Comparison of ENCODE assay signal across 10 mouse cellular contexts in the genomic region with DNA sequence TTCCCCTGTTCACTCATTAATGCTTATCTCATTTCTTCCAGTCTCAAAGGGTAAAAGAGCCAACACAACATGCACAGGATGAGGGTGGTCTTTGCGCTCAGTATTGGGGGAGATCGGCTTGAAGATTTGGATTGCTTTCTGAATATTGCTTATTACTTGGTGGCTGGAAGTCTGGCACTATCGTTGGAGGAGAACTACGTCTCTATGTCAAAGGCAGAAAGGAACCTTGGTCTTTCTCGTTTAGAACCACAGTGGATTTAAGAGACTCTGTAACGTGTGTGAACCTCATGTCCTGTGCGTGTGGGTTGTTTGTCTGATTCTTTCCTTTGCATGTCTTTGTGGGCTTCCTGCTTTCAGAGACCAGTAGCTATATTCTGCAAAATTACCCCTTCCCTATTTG. TPM values are rescaled to one million over a fixed set of nuclear protein-coding genes. Genes with fewer than 3 reads are reported as not detected.
DNase-seq lines count a peak whose midpoint lies in the region; ATAC-seq and TF ChIP-seq lines count a peak whose summit lies in the region.
"Had no signal": no experiment of that assay in that cellular context is flagged by ENCODE, and none has a peak within 500 bp of the region (broad histone marks: within the 10 kb centered on the region; RNA-seq: fewer than 3 reads in every experiment).

No protein-coding gene starts in this region.

- no peaks in the 10 kb centered on the region for H3K9me3 ChIP-seq in hindbrain, embryonic 12.5 days (replicated peaks)
- no peaks in the 10 kb centered on the region for H3K9me3 ChIP-seq in midbrain, embryonic 10.5 days (replicated peaks)

- no peaks in the 10 kb centered on the region for H3K27me3 ChIP-seq in kidney, adult 2 months (replicated peaks; ENCODE audit: control insufficient read depth, insufficient read depth, low read length)
- no peaks in the 10 kb centered on the region for H3K27me3 ChIP-seq in hindbrain, embryonic 12.5 days
- H3K27me3 ChIP-seq in midbrain, embryonic 10.5 days (ENCODE audit: low read depth, poor library complexity, severe bottlenecking), result no peaks in the 10 kb centered on the region

- H3K4me2 ChIP-seq in hindbrain, embryonic 12.5 days (replicated peaks), result peak overlapping the region; percentile 90

- H3K9ac ChIP-seq in hindbrain, embryonic 12.5 days, result peak overlapping the region; percentile 93

- H3K4me3 ChIP-seq in kidney, adult 2 months (ENCODE audit: insufficient read depth, low read depth, low read length), result peak overlapping the region; percentile 24; the same call in 1 of the 2 replicates
- H3K4me3 ChIP-seq in brown adipose tissue, adult 24 weeks (ENCODE audit: insufficient read depth, low read depth, low read length), result peak overlapping the region; percentile 87
- peak overlapping the region; percentile 84 for H3K4me3 ChIP-seq in hindbrain, embryonic 12.5 days
- peak overlapping the region; percentile 75 for H3K4me3 ChIP-seq in midbrain, embryonic 10.5 days

- H3K27ac ChIP-seq in kidney, adult 2 months (ENCODE audit: insufficient read depth, low read depth, low read length), result no peak overlapping the region
- H3K27ac ChIP-seq in brown adipose tissue, adult 24 weeks (replicated peaks; ENCODE audit: low read depth, low read length), result peak overlapping the region; percentile 81
- no peak overlapping the region for H3K27ac ChIP-seq in hindbrain, embryonic 12.5 days
- peak overlapping the region; percentile 94 for H3K27ac ChIP-seq in midbrain, embryonic 10.5 days (replicated peaks)

- peaks cover 14% of the 10 kb centered on the region for H3K4me1 ChIP-seq in kidney, adult 2 months (ENCODE audit: control insufficient read depth, insufficient read depth, low read length)
- H3K4me1 ChIP-seq in brown adipose tissue, adult 24 weeks (ENCODE audit: control insufficient read depth, insufficient read depth, insufficient read length, low read length), result peaks cover 7% of the 10 kb centered on the region
- H3K4me1 ChIP-seq in hindbrain, embryonic 12.5 days, result peaks cover 19% of the 10 kb centered on the region
- peaks cover 35% of the 10 kb centered on the region for H3K4me1 ChIP-seq in midbrain, embryonic 10.5 days

- TF ChIP-seq POLR2A in kidney, adult 2 months (IDR thresholded peaks at IDR 0.05; ENCODE audit: low read depth, low read length), result no peak

- no peaks in the 10 kb centered on the region for H3K36me3 ChIP-seq in kidney, adult 2 months (ENCODE audit: control insufficient read depth, insufficient read depth, low read length)
- H3K36me3 ChIP-seq in hindbrain, embryonic 12.5 days, result no peaks in the 10 kb centered on the region
- 0 out of 2 replicates have a peak, but pooled peaks cover 7% of the 10 kb centered on the region for H3K36me3 ChIP-seq in midbrain, embryonic 10.5 days
- H3K36me3 ChIP-seq: G1E had no signal

- TF ChIP-seq CTCF in kidney, adult 2 months (conservative IDR thresholded peaks at IDR 0.05; ENCODE audit: insufficient read depth, insufficient read length, low read depth, low read length), result no peak

- 65% methylated on average over 7 of the region's 7 CpGs for WGBS in kidney, adult 2 months
- WGBS in hindbrain, embryonic 12.5 days, result 71% methylated on average over 7 of the region's 7 CpGs
- WGBS in midbrain, embryonic 10.5 days, result 81% methylated on average over 7 of the region's 7 CpGs

- no peak for ATAC-seq in hindbrain, embryonic 12.5 days (ENCODE audit: low FRiP score)
- no peak for ATAC-seq in activated CD4-positive, CD25-positive, alpha-beta regulatory T cell, adult 4 months

- DNase-seq in kidney, adult 2 months, result no peak
- no peak for DNase-seq in kidney, adult 11 months
- DNase-seq in midbrain, embryonic 10.5 days (ENCODE audit: low spot score), result no peak
- DNase-seq in layer of hippocampus, postnatal 14 days (ENCODE audit: low spot score in 2 of 2), result no peak
- DNase-seq in retina, postnatal 1 day, result no peak
- DNase-seq: lung, adult 18-20 months had no signal

RNA-seq across cellular contexts. Expression of a gene that starts 1.5 kb away (rescaled TPM):
- polyA plus RNA-seq in kidney, adult 2 months (2012; rRNA removed), result 27.6 and 29.1 TPM in 2 replicates
- 265 and 375 TPM in 2 replicates for polyA plus RNA-seq in brown adipose tissue, adult 24 weeks (2012; ENCODE audit: insufficient read depth, insufficient read length, missing spikeins)
- 76.7 and 76.8 TPM in 2 replicates for polyA plus RNA-seq in hindbrain, embryonic 12.5 days (2016; fragmentation: Nextera tagmentation; extraction: Ambion mirVana)
- 38.9 and 42.7 TPM in 2 replicates for polyA plus RNA-seq in midbrain, embryonic 10.5 days (2016; fragmentation: Nextera tagmentation; extraction: Ambion mirVana)
- 100 to 1,000 TPM; 337 to 345 TPM for total RNA-seq in layer of hippocampus, postnatal 14 days (2021)
- polyA plus RNA-seq in activated CD4-positive, CD25-positive, alpha-beta regulatory T cell, adult 4 months (2017; shearing (Covaris generic)), result 10 to 100 TPM; 20.3 to 23.2 TPM

Comparison
In these comparisons a context has a peak if more than half of its experiments do, and no peak if none do; other contexts are left out.
1. H3K27ac ChIP-seq: peak in brown adipose tissue, adult 24 weeks (single experiment) and midbrain, embryonic 10.5 days (single experiment); none in kidney, adult 2 months (single experiment) and hindbrain, embryonic 12.5 days (single experiment).
2. H3K4me3 ChIP-seq: peak in every context shown above with its lines; median percentile 87 in brown adipose tissue, adult 24 weeks; 84 in hindbrain, embryonic 12.5 days; 75 in midbrain, embryonic 10.5 days; 24 in kidney, adult 2 months.